In the genomic region with DNA sequence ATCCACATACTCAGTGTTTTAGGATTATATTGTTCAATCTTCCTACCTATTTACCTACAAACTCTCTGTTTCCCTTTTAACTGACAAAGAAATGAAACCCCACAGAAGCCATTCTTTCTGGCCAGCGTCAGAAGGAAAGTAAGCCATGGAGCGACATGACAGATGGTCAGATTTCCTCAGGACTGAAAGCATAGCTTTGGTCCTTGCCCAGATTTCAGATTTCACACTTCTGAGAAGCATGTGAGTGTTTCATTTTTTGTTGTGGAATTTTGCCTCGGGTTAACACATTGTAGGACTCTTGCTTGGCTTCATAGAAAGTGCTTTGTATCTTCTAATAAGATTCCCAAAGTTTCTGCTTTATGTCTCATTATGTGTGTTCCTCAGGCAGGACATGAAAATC, we compare ENCODE assay signal across 34 mouse cellular contexts.
DNase-seq lines count a peak whose midpoint lies in the region; ATAC-seq and TF ChIP-seq lines count a peak whose summit lies in the region.
"Had no signal": no experiment of that assay in that cellular context is flagged by ENCODE, and none has a peak within 500 bp of the region (broad histone marks: within the 10 kb centered on the region; RNA-seq: fewer than 3 reads in every experiment).

No protein-coding gene starts in this region.

- no peaks in the 10 kb centered on the region for H3K36me3 ChIP-seq in hindbrain, postnatal 0 days (ENCODE audit: insufficient read depth, low read length)
- H3K36me3 ChIP-seq in hindbrain, embryonic 11.5 days (ENCODE audit: control insufficient read depth, insufficient read depth, low read length), result no peaks in the 10 kb centered on the region
- H3K36me3 ChIP-seq: embryonic facial prominence, embryonic 10.5 days; embryonic facial prominence, embryonic 15.5 days; forebrain, embryonic 12.5 days; hindbrain, embryonic 13.5 days; limb, embryonic 13.5 days; lung, embryonic 15.5 days; midbrain, embryonic 10.5 days; neural tube, embryonic 12.5 days; stomach, embryonic 15.5 days had no signal

- H3K27ac ChIP-seq in hindbrain, postnatal 0 days, result no peak overlapping the region
- H3K27ac ChIP-seq in hindbrain, embryonic 11.5 days (ENCODE audit: low read depth, low read length), result no peak overlapping the region
- H3K27ac ChIP-seq: embryonic facial prominence, embryonic 10.5 days; embryonic facial prominence, embryonic 15.5 days; forebrain, embryonic 12.5 days; gastrocnemius, adult 2 months; hindbrain, embryonic 13.5 days; left cerebral cortex, adult 2 months; limb, embryonic 13.5 days; lung, embryonic 15.5 days; midbrain, embryonic 10.5 days; neural tube, embryonic 12.5 days; stomach, embryonic 15.5 days had no signal

- no peaks in the 10 kb centered on the region for H3K9me3 ChIP-seq in hindbrain, postnatal 0 days (ENCODE audit: low read length)
- H3K9me3 ChIP-seq in hindbrain, embryonic 11.5 days (ENCODE audit: control insufficient read depth, low read length), result no peaks in the 10 kb centered on the region
- H3K9me3 ChIP-seq: embryonic facial prominence, embryonic 10.5 days; embryonic facial prominence, embryonic 15.5 days; forebrain, embryonic 12.5 days; hindbrain, embryonic 13.5 days; limb, embryonic 13.5 days; lung, embryonic 15.5 days; midbrain, embryonic 10.5 days; neural tube, embryonic 12.5 days; stomach, embryonic 15.5 days had no signal

- no peaks in the 10 kb centered on the region for H3K27me3 ChIP-seq in hindbrain, postnatal 0 days (ENCODE audit: insufficient read depth, low read length)
- H3K27me3 ChIP-seq in hindbrain, embryonic 11.5 days (ENCODE audit: control insufficient read depth, insufficient read depth, low read length), result no peaks in the 10 kb centered on the region
- H3K27me3 ChIP-seq: CH12.LX; embryonic facial prominence, embryonic 15.5 days; forebrain, embryonic 12.5 days; hindbrain, embryonic 13.5 days; limb, embryonic 13.5 days; lung, embryonic 15.5 days; neural tube, embryonic 12.5 days; stomach, embryonic 15.5 days had no signal

- DNase-seq in cerebellum, adult 11 months, result no peak
- peak; percentile 23 for DNase-seq in hindbrain, postnatal 0 days (ENCODE audit: low spot score)
- no peak for DNase-seq in hindbrain, embryonic 11.5 days (ENCODE audit: low spot score)
- DNase-seq in cerebellum, adult 9-11 months, result peak; percentile 18
- DNase-seq in telencephalon, adult 2 months (ENCODE audit: low read depth, low spot score), result peak; percentile 27
- no peak for DNase-seq in left cerebral cortex, postnatal 36 days (ENCODE audit: low spot score in 2 of 2)
- no peak for DNase-seq in yolk sac, embryonic 10.5 days (ENCODE audit: low spot score)
- DNase-seq: adrenal gland, adult 2 months; gastrocnemius, adult 2 months; gastrocnemius, postnatal 36 days; heart, adult 18-20 months; heart, postnatal 36 days; kidney, adult 9 months; kidney, postnatal 10 days; right cerebral cortex, postnatal 25 days; thymus, postnatal 14 days had no signal

- no peak overlapping the region for H3K9ac ChIP-seq in hindbrain, postnatal 0 days (replicated peaks; ENCODE audit: low read length)
- H3K9ac ChIP-seq in hindbrain, embryonic 11.5 days (ENCODE audit: low read depth, low read length), result no peak overlapping the region
- H3K9ac ChIP-seq: embryonic facial prominence, embryonic 15.5 days; forebrain, embryonic 12.5 days; hindbrain, embryonic 13.5 days; limb, embryonic 13.5 days; lung, embryonic 15.5 days; neural tube, embryonic 12.5 days; stomach, embryonic 15.5 days had no signal

- H3K4me1 ChIP-seq in hindbrain, postnatal 0 days (ENCODE audit: insufficient read depth, low read length), result no peaks in the 10 kb centered on the region
- H3K4me1 ChIP-seq in hindbrain, embryonic 11.5 days (replicated peaks; ENCODE audit: control insufficient read depth, insufficient read depth, low read length), result no peaks in the 10 kb centered on the region
- H3K4me1 ChIP-seq: embryonic facial prominence, embryonic 10.5 days; embryonic facial prominence, embryonic 15.5 days; forebrain, embryonic 12.5 days; hindbrain, embryonic 13.5 days; limb, embryonic 13.5 days; lung, embryonic 15.5 days; midbrain, embryonic 10.5 days; neural tube, embryonic 12.5 days; stomach, embryonic 15.5 days had no signal

- intact Hi-C loops in left cerebral cortex, postnatal 36 days (cut with DNase I), result no loop called here

- 55% methylated on average over 3 of the region's 3 CpGs for WGBS in hindbrain, postnatal 0 days
- 72% methylated on average over 3 of the region's 3 CpGs for WGBS in hindbrain, embryonic 11.5 days

- H3K4me3 ChIP-seq in hindbrain, postnatal 0 days (ENCODE audit: low read length), result no peak overlapping the region
- no peak overlapping the region for H3K4me3 ChIP-seq in hindbrain, embryonic 11.5 days (ENCODE audit: low read depth, low read length)
- H3K4me3 ChIP-seq: embryonic facial prominence, embryonic 10.5 days; embryonic facial prominence, embryonic 15.5 days; forebrain, embryonic 12.5 days; gastrocnemius, adult 2 months; hindbrain, embryonic 13.5 days; left cerebral cortex, adult 2 months; limb, embryonic 13.5 days; lung, embryonic 15.5 days; midbrain, embryonic 10.5 days; myocyte; neural tube, embryonic 12.5 days; stomach, embryonic 15.5 days had no signal

- ATAC-seq in cerebellum, adult (ENCODE audit: insufficient number of reproducible peaks, low FRiP score, low TSS enrichment), result peak; percentile 68; the same call in 1 of the 2 replicates
- no peak for ATAC-seq in hindbrain, postnatal 0 days
- no peak for ATAC-seq in hindbrain, embryonic 11.5 days (ENCODE audit: low FRiP score)
- ATAC-seq: activated CD4-positive, CD25-positive, alpha-beta regulatory T cell, adult 4 months; intestine, postnatal 0 days; midbrain, embryonic 16.5 days had no signal

- no peak for TF ChIP-seq CTCF in hindbrain, postnatal 0 days (IDR thresholded peaks at IDR 0.05; ENCODE audit: low read depth)

- H3K4me2 ChIP-seq in hindbrain, postnatal 0 days (ENCODE audit: low read depth, low read length), result no peak overlapping the region
- no peak overlapping the region for H3K4me2 ChIP-seq in hindbrain, embryonic 11.5 days (replicated peaks; ENCODE audit: low read depth, low read length)
- H3K4me2 ChIP-seq: embryonic facial prominence, embryonic 15.5 days; forebrain, embryonic 12.5 days; heart, embryonic 11.5 days; hindbrain, embryonic 13.5 days; limb, embryonic 13.5 days; liver, embryonic 11.5 days; lung, embryonic 15.5 days; neural tube, embryonic 12.5 days; stomach, embryonic 15.5 days had no signal

Comparison
In these comparisons a context has a peak if more than half of its experiments do, and no peak if none do; other contexts are left out.
1. DNase-seq: peak in hindbrain, postnatal 0 days (single experiment), cerebellum, adult 9-11 months (single experiment) and telencephalon, adult 2 months (single experiment); none in cerebellum, adult 11 months (single experiment), hindbrain, embryonic 11.5 days (single experiment), left cerebral cortex, postnatal 36 days (0 of 2) and yolk sac, embryonic 10.5 days (single experiment).